Mouse (Mus musculus): ENCODE results near the gene Rfesd. TPM values are rescaled to one million over a fixed set of nuclear protein-coding genes. Genes with fewer than 3 reads are reported as not detected.

The Rfesd gene
- total and polyA plus RNA-seq, 3 experiments, result 38.3 to 72.1 TPM; not detected in 1

DNA sequence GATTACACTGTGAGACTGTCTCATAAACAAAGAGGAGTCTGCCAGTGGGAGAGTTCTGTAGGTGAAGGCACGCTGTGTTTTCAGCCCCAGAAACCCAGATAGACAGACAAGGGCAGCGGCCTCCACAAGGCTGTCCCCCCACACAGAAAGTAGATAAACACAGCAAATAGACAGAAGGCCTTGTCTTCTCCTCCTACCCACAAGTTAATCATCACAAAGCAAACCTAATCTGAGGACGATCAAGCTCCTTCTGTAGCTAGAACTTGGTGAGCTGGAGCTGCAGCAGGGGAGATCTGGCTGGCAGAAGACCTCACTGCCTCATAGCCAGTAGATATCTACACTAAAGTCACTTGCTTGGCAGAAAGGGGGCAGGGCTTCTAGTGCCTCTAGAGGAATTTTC, 15.2 kb downstream of the Rfesd start:
- Histone ChIP-seq H3K9me3 (replicated peaks; ENCODE audit: insufficient read depth, low read length) (no peaks in the 10 kb centered on the region), H3K36me3 (ENCODE audit: control insufficient read depth in 1 of 2, insufficient read depth in 2 of 2, low read length in 2 of 2) (peaks cover 6 to 12% of the 10 kb centered on the region in 2 experiments), H3K79me2 (ENCODE audit: control insufficient read depth, insufficient read depth, low read length, poor library complexity) (no peaks in the 10 kb centered on the region), H3K4me3 (ENCODE audit: control insufficient read depth in 1 of 2, insufficient read depth in 1 of 2, low read depth in 2 of 2, low read length in 2 of 2) (no peak overlapping the region), H3K27me3 (ENCODE audit: control insufficient read depth in 1 of 2, insufficient read depth in 2 of 2, low read length in 2 of 2) (no peaks in the 10 kb centered on the region), H3K4me1 (ENCODE audit: control insufficient read depth in 1 of 2, insufficient read depth in 2 of 2, low read length in 2 of 2) (peaks cover 0 to 10% of the 10 kb centered on the region in 2 experiments; a peak in 2 of 4 replicates), H3K9ac (ENCODE audit: control insufficient read depth, low read depth, low read length, poor library complexity, severe bottlenecking) (no peak overlapping the region), H3K27ac (ENCODE audit: control insufficient read depth, low read depth, low read length) (no peak overlapping the region)
- peak; percentile 48 for DNase-seq (ENCODE audit: low read depth, low spot score)
- TF ChIP-seq CHD2 (IDR thresholded peaks at IDR 0.05; ENCODE audit: low read length), result no peak
- no peak for TF ChIP-seq ELF1 (IDR thresholded peaks at IDR 0.05; ENCODE audit: low read depth, low read length)
- TF ChIP-seq TCF12 (IDR thresholded peaks at IDR 0.05; ENCODE audit: low read depth, low read length), result no peak
- no peak for TF ChIP-seq POLR2AphosphoS5 (IDR thresholded peaks at IDR 0.05; ENCODE audit: borderline replicate concordance, low read depth, low read length)
- TF ChIP-seq MAX (IDR thresholded peaks at IDR 0.05; ENCODE audit: low read length), result no peak
- TF ChIP-seq MEF2A (IDR thresholded peaks at IDR 0.05; ENCODE audit: extremely low read depth, insufficient replicate concordance, low read depth, low read length, poor library complexity, severe bottlenecking), result no peak
- TF ChIP-seq MXI1 (IDR thresholded peaks at IDR 0.05; ENCODE audit: low read depth, low read length), result peak; percentile 32; the same call in 1 of the 2 replicates
- no peak for TF ChIP-seq ZKSCAN1 (IDR thresholded peaks at IDR 0.05; ENCODE audit: low read depth, low read length)
- TF ChIP-seq KAT2A (conservative IDR thresholded peaks at IDR 0.05; ENCODE audit: low read depth, low read length), result no peak
- no peak for TF ChIP-seq POLR2A (IDR thresholded peaks at IDR 0.05; ENCODE audit: control insufficient read depth in 1 of 2, insufficient read depth in 1 of 2, low read depth in 1 of 2, low read length in 2 of 2, poor library complexity in 1 of 2)
- TF ChIP-seq POLR2AphosphoS2 (IDR thresholded peaks at IDR 0.05; ENCODE audit: low read length), result no peak
- no peak for TF ChIP-seq ETS1 (IDR thresholded peaks at IDR 0.05; ENCODE audit: low read depth, low read length)
- no peak for TF ChIP-seq TBP (IDR thresholded peaks at IDR 0.05; ENCODE audit: low read depth, low read length)
- no peak for TF ChIP-seq TAL1 (IDR thresholded peaks at IDR 0.05; ENCODE audit: low read length)
- no peak for TF ChIP-seq ZNF384 (IDR thresholded peaks at IDR 0.05; ENCODE audit: low read depth, low read length)
- no peak for TF ChIP-seq SMC3 (IDR thresholded peaks at IDR 0.05; ENCODE audit: low read depth, low read length)
- no peak for TF ChIP-seq NELFE (IDR thresholded peaks at IDR 0.05; ENCODE audit: low read depth, low read length)
- TF ChIP-seq RCOR1 (IDR thresholded peaks at IDR 0.05; ENCODE audit: low read depth, low read length), result no peak
- TF ChIP-seq MYC (IDR thresholded peaks at IDR 0.05; ENCODE audit: low read depth, low read length), result no peak
- TF ChIP-seq E2F4 (IDR thresholded peaks at IDR 0.05; ENCODE audit: borderline replicate concordance, low read depth, low read length), result no peak
- TF ChIP-seq MAFK (IDR thresholded peaks at IDR 0.05; ENCODE audit: borderline replicate concordance, low read depth, low read length), result no peak
- no peak for TF ChIP-seq MYB (IDR thresholded peaks at IDR 0.05; ENCODE audit: low read depth, low read length)
- TF ChIP-seq SIN3A (IDR thresholded peaks at IDR 0.05; ENCODE audit: low read length), result peak; percentile 44; the same call in 1 of the 2 replicates
- TF ChIP-seq EP300 (IDR thresholded peaks at IDR 0.05; ENCODE audit: low read depth in 1 of 2, low read length in 2 of 2), result peak in 1 of 2 experiments; percentile 44; a peak in 2 of 4 replicates
- no peak for TF ChIP-seq USF1 (IDR thresholded peaks at IDR 0.05; ENCODE audit: low read depth, low read length)
